Comparison of ENCODE assay signal across 8 mouse cellular contexts in the genomic region with DNA sequence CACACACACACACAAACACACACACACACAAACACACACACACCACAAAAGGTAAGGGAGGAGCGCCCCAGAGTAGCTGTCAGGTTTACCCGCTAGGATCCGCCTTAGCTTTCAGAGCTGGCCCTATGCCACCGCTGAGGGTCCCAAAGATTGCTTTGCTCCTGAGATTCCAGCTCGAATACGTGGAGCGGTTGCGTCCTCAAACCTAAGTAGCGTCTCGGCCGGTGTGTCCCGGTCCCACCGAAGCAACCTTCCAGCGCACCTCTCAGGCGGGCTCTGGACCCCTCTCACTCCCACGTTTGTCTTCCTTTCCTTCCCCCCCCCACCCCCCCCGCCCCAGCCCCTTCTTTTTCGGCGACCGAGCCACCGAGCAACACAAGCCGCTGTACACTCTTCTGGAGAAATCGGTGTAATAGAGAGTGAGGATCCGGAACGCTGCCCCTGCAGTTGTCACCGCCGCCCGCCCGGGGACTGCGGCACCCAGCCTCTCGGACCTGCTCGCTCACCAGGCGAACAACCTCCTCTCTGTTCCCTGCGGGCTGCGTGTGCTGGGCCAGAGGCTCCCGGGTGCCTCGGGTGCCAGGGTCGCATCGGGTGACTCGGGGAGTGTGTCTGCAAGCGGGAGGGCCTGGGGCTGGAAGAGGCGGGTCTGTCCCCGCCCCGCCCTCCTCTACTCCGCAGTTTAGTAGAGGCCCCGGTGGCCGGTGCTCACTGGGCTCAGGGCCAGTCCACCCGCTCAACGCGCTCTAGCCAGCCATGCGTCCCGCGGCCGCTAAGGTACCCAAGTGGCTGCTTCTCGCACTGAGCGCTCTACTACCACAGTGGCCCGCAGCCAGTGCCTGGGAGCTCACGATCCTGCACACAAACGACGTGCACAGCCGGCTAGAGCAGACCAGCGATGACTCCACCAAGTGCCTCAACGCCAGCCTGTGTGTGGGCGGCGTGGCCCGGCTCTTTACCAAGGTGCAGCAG. TPM values are rescaled to one million over a fixed set of nuclear protein-coding genes. Genes with fewer than 3 reads are reported as not detected.
A peak's percentile ranks its signal among the peaks of the same experiment; 100 is the strongest.
DNase-seq lines count a peak whose midpoint lies in the region; ATAC-seq and TF ChIP-seq lines count a peak whose summit lies in the region.

A gene (plus strand): TSS at position 268 of the 972 bp plus-strand sequence.

- peak; percentile 53 for ATAC-seq in CD4-positive, CD25-positive, alpha-beta regulatory T cell, adult 4 months
- ATAC-seq in forebrain, embryonic 14.5 days: peak; percentile 92
- peak; percentile 98 for ATAC-seq in heart, postnatal 0 days (ENCODE audit: insufficient read depth, low read depth)
- ATAC-seq in liver, embryonic 15.5 days (ENCODE audit: insufficient read depth): peak; percentile 87
- ATAC-seq in neural tube, embryonic 12.5 days (ENCODE audit: low FRiP score, low read depth): peak; percentile 94

- H3K4me2 ChIP-seq in forebrain, embryonic 14.5 days (ENCODE audit: low read length): peak within 1 kb of the TSS; percentile 95
- H3K4me2 ChIP-seq in heart, postnatal 0 days (ENCODE audit: low read depth, low read length): peak within 1 kb of the TSS; percentile 73
- peak within 1 kb of the TSS; percentile 66 for H3K4me2 ChIP-seq in liver, embryonic 15.5 days
- H3K4me2 ChIP-seq in neural tube, embryonic 12.5 days (replicated peaks): peak within 1 kb of the TSS; percentile 98

- peak; percentile 32 for DNase-seq in c-Kit-positive CD71-negative TER-119-negative erythroid progenitor cells, embryonic 14.5 days (ENCODE audit: low read depth)
- peak; percentile 77 for DNase-seq in forebrain, embryonic 14.5 days (ENCODE audit: low spot score)
- peak; percentile 88 for DNase-seq in heart, postnatal 0 days (ENCODE audit: low spot score)
- DNase-seq in kidney, postnatal 36 days: peak; percentile 87 to 91
- DNase-seq in testis, postnatal 10 days (ENCODE audit: low spot score): peak; percentile 83

- no peaks in the 10 kb centered on the region for H3K36me3 ChIP-seq in forebrain, embryonic 14.5 days (ENCODE audit: control insufficient read depth, insufficient read depth, low read length)
- 0 out of 2 replicates have a peak, but pooled peaks cover 4% of the 10 kb centered on the region for H3K36me3 ChIP-seq in heart, postnatal 0 days (replicated peaks; ENCODE audit: control insufficient read depth, insufficient read depth, low read length)
- no peaks in the 10 kb centered on the region for H3K36me3 ChIP-seq in liver, embryonic 15.5 days (replicated peaks)
- no peaks in the 10 kb centered on the region for H3K36me3 ChIP-seq in neural tube, embryonic 12.5 days

- H3K4me1 ChIP-seq in forebrain, embryonic 14.5 days (ENCODE audit: control insufficient read depth, insufficient read depth, low read length): no peaks in the 10 kb centered on the region
- peaks cover 14% of the 10 kb centered on the region for H3K4me1 ChIP-seq in heart, postnatal 0 days (ENCODE audit: control insufficient read depth, insufficient read depth)
- no peaks in the 10 kb centered on the region for H3K4me1 ChIP-seq in liver, embryonic 15.5 days (replicated peaks)
- peaks cover under 1% of the 10 kb centered on the region; the same call in 1 of the 2 replicates for H3K4me1 ChIP-seq in neural tube, embryonic 12.5 days

- WGBS in forebrain, embryonic 14.5 days: under 1% methylated on average over 62 of the region's 66 CpGs
- WGBS in heart, postnatal 0 days: under 1% methylated on average over 65 of the region's 66 CpGs
- 1% methylated on average over 66 of the region's 66 CpGs for WGBS in liver, embryonic 15.5 days (ENCODE audit: insufficient replicate concordance)
- under 1% methylated on average over 66 of the region's 66 CpGs for WGBS in neural tube, embryonic 12.5 days

- H3K9ac ChIP-seq in forebrain, embryonic 14.5 days (ENCODE audit: low read length): peak within 1 kb of the TSS; percentile 69
- peak within 1 kb of the TSS; percentile 43 for H3K9ac ChIP-seq in heart, postnatal 0 days (replicated peaks; ENCODE audit: low read depth, low read length)
- H3K9ac ChIP-seq in liver, embryonic 15.5 days: no peak within 1 kb of the TSS; the same call in 1 of the 2 replicates
- H3K9ac ChIP-seq in neural tube, embryonic 12.5 days: peak within 1 kb of the TSS; percentile 58

- peak within 1 kb of the TSS; percentile 47 for H3K4me3 ChIP-seq in forebrain, embryonic 14.5 days (ENCODE audit: low read depth, low read length)
- peak within 1 kb of the TSS; percentile 55 for H3K4me3 ChIP-seq in heart, postnatal 0 days (ENCODE audit: low read depth, low read length)
- H3K4me3 ChIP-seq in liver, embryonic 15.5 days (replicated peaks): peak within 1 kb of the TSS; percentile 54
- H3K4me3 ChIP-seq in neural tube, embryonic 12.5 days: peak within 1 kb of the TSS; percentile 54

- TF ChIP-seq CTCF in heart, postnatal 0 days (IDR thresholded peaks at IDR 0.05; ENCODE audit: low read depth): no peak

- no peak for TF ChIP-seq EP300 in heart, postnatal 0 days (IDR thresholded peaks at IDR 0.05; ENCODE audit: low read depth)

- peaks cover 12% of the 10 kb centered on the region; the same call in 1 of the 2 replicates for H3K27me3 ChIP-seq in forebrain, embryonic 14.5 days (replicated peaks; ENCODE audit: control insufficient read depth, insufficient read depth, low read length)
- no peaks in the 10 kb centered on the region for H3K27me3 ChIP-seq in heart, postnatal 0 days (ENCODE audit: control insufficient read depth, insufficient read depth, low read length)
- peaks cover 42% of the 10 kb centered on the region for H3K27me3 ChIP-seq in liver, embryonic 15.5 days
- H3K27me3 ChIP-seq in neural tube, embryonic 12.5 days (replicated peaks): peaks cover 23% of the 10 kb centered on the region

- no peaks in the 10 kb centered on the region for H3K9me3 ChIP-seq in forebrain, embryonic 14.5 days (replicated peaks; ENCODE audit: control insufficient read depth, low read length)
- no peaks in the 10 kb centered on the region for H3K9me3 ChIP-seq in heart, postnatal 0 days (replicated peaks; ENCODE audit: control insufficient read depth, low read length)
- H3K9me3 ChIP-seq in liver, embryonic 15.5 days (replicated peaks): no peaks in the 10 kb centered on the region
- no peaks in the 10 kb centered on the region for H3K9me3 ChIP-seq in neural tube, embryonic 12.5 days

- H3K27ac ChIP-seq in forebrain, embryonic 14.5 days (ENCODE audit: low read depth, low read length): no peak within 1 kb of the TSS
- peak within 1 kb of the TSS; percentile 80 for H3K27ac ChIP-seq in heart, postnatal 0 days (ENCODE audit: low read depth)
- H3K27ac ChIP-seq in liver, embryonic 15.5 days (replicated peaks): no peak within 1 kb of the TSS
- H3K27ac ChIP-seq in neural tube, embryonic 12.5 days: no peak within 1 kb of the TSS

RNA-seq across cellular contexts. Expression of the gene that starts here (rescaled TPM):
- polyA plus RNA-seq in CD4-positive, CD25-positive, alpha-beta regulatory T cell, adult 4 months (2017; shearing (Covaris generic)): 100 to 1,000 TPM; 231 to 300 TPM
- polyA plus RNA-seq in forebrain, embryonic 14.5 days (2014; fragmentation: Nextera tagmentation; extraction: Ambion mirVana): 0.48 and 0.94 TPM in 2 replicates
- total RNA-seq in heart, postnatal 0 days (2014; rRNA removed; ENCODE audit: low replicate concordance): 17.0 and 24.4 TPM in 2 replicates
- 9.2 and 9.4 TPM in 2 replicates for polyA plus RNA-seq in heart, postnatal 0 days (2015; fragmentation: Nextera tagmentation; extraction: Ambion mirVana)
- polyA plus RNA-seq in liver, embryonic 15.5 days (2015; fragmentation: Nextera tagmentation; extraction: Ambion mirVana): 10.0 and 10.4 TPM in 2 replicates
- polyA plus RNA-seq in neural tube, embryonic 12.5 days (2016; fragmentation: Nextera tagmentation; extraction: Ambion mirVana): 0.86 and 0.98 TPM in 2 replicates

Comparison
In these comparisons a context has a peak if more than half of its experiments do, and no peak if none do; other contexts are left out.
1. RNA of the gene that starts here (polyA plus RNA-seq): 231 to 300 TPM in CD4-positive, CD25-positive, alpha-beta regulatory T cell, adult 4 months; 10.0 to 10.4 TPM in liver, embryonic 15.5 days, 9.2 to 9.4 TPM in heart, postnatal 0 days, 0.86 to 0.98 TPM in neural tube, embryonic 12.5 days and 0.48 to 0.94 TPM in forebrain, embryonic 14.5 days; every median in the first group is over 10 times any median in the second.
2. Peak in DNase-seq, ATAC-seq, H3K4me3 ChIP-seq, H3K9ac ChIP-seq and H3K4me2 ChIP-seq in forebrain, embryonic 14.5 days; RNA of the gene not detected or under 1 TPM.
3. Peak in ATAC-seq, H3K4me3 ChIP-seq, H3K9ac ChIP-seq and H3K4me2 ChIP-seq in neural tube, embryonic 12.5 days; RNA of the gene not detected or under 1 TPM.
4. DNase-seq: peak in every context shown above with its lines; median percentile 89 in kidney, postnatal 36 days; 88 in heart, postnatal 0 days; 83 in testis, postnatal 10 days; 77 in forebrain, embryonic 14.5 days; 32 in c-Kit-positive CD71-negative TER-119-negative erythroid progenitor cells, embryonic 14.5 days.
5. Peak in every context shown above with its lines, with median percentiles within 50 percentile points of each other: ATAC-seq, H3K4me2 ChIP-seq and H3K4me3 ChIP-seq.